Mouse (Mus musculus) MEL (cell line): ENCODE measurements around the gene Usp49. TPM values are rescaled to one million over a fixed set of nuclear protein-coding genes. Genes with fewer than 3 reads are reported as not detected.

Experiments
- DNase-seq: peaks from one replicate; pipeline ENCODE4 v3.0.0; 2011; ENCODE audit warnings: low read depth, low spot score
- H3K27ac ChIP-seq: 2 replicates; pipeline ENCODE4 v1.5.1; 2012; ENCODE audit warnings: low read depth, mild to moderate bottlenecking, control low read depth, low read length, moderate library complexity; ENCODE audit not compliant: control insufficient read depth
- H3K27me3 ChIP-seq, 2 experiments: fragments of 150-350 bp in 1 of 2; sonication (generic) in 1 of 2; 2 replicates each; pipeline ENCODE4 v1.6.1; 2012; ENCODE audit warnings: low read length in 2 of 2, mild to moderate bottlenecking in 2 of 2, improper control_type of control experiment in 1 of 2, moderate library complexity in 1 of 2; ENCODE audit not compliant: insufficient read depth in 2 of 2, control insufficient read depth in 1 of 2
- H3K36me3 ChIP-seq, 2 experiments: 2 replicates each; pipeline ENCODE4 v1.6.1; 2012 to 2014; ENCODE audit warnings: low read length in 2 of 2, improper control_type of control experiment in 1 of 2, inconsistent platforms in 1 of 2, mild to moderate bottlenecking in 1 of 2; ENCODE audit not compliant: insufficient read depth in 2 of 2, control insufficient read depth in 1 of 2
- H3K4me1 ChIP-seq, 2 experiments: fragments of 150-350 bp in 1 of 2; sonication (generic) in 1 of 2; 2 replicates each; pipeline ENCODE4 v1.6.1; 2012; ENCODE audit warnings: low read length in 2 of 2, improper control_type of control experiment in 1 of 2, mild to moderate bottlenecking in 1 of 2; ENCODE audit not compliant: insufficient read depth in 2 of 2, control insufficient read depth in 1 of 2
- H3K4me3 ChIP-seq, 2 experiments: fragments of 150-350 bp in 1 of 2; sonication (generic) in 1 of 2; 2 replicates each; pipeline ENCODE4 v1.5.1; 2012; ENCODE audit warnings: low read depth in 2 of 2, low read length in 2 of 2, mild to moderate bottlenecking in 2 of 2, moderate library complexity in 2 of 2, control low read depth in 1 of 2, improper control_type of control experiment in 1 of 2; ENCODE audit not compliant: control insufficient read depth in 1 of 2, insufficient read depth in 1 of 2
- H3K79me2 ChIP-seq: 2 replicates; pipeline ENCODE4 v1.6.1; 2012; ENCODE audit warnings: mild to moderate bottlenecking, low read length, moderate library complexity; ENCODE audit not compliant: control insufficient read depth, poor library complexity, insufficient read depth
- H3K9ac ChIP-seq: 2 replicates; pipeline ENCODE4 v1.6.1; 2012; ENCODE audit warnings: low read depth, mild to moderate bottlenecking, control low read depth, low read length, moderate library complexity; ENCODE audit not compliant: control insufficient read depth, poor library complexity, severe bottlenecking
- H3K9me3 ChIP-seq: fragments of 150-350 bp; sonication (generic); replicated peaks from 2 replicates; pipeline ENCODE4 v1.6.1; 2012; ENCODE audit warnings: mild to moderate bottlenecking, low read length, improper control_type of control experiment, moderate library complexity; ENCODE audit not compliant: insufficient read depth
- BHLHE40 ChIP-seq: IDR thresholded peaks from 2 replicates; pipeline ENCODE4 v1.6.1; 2012; ENCODE audit warnings: low read depth, mild to moderate bottlenecking, inconsistent platforms, low read length, improper control_type of control experiment, borderline replicate concordance
- CHD2 ChIP-seq: IDR thresholded peaks from 2 replicates; pipeline ENCODE4 v1.6.1; 2011; ENCODE audit warnings: low read length, improper control_type of control experiment
- CTCF ChIP-seq, 3 experiments: IDR thresholded peaks in 2 of 3; conservative IDR thresholded peaks in 1 of 3; 2 replicates each; pipeline ENCODE4 v1.5.1; 2011 to 2012; ENCODE audit warnings: low read length in 3 of 3, low read depth in 2 of 3, mild to moderate bottlenecking in 2 of 3, improper control_type of control experiment in 1 of 3, inconsistent platforms in 1 of 3, mixed read lengths in 1 of 3, moderate library complexity in 1 of 3; ENCODE audit not compliant: control insufficient read depth in 1 of 3, insufficient read depth in 1 of 3, poor library complexity in 1 of 3, severe bottlenecking in 1 of 3
- E2F4 ChIP-seq: IDR thresholded peaks from 2 replicates; pipeline ENCODE4 v1.6.1; 2011; ENCODE audit warnings: low read depth, low read length, improper control_type of control experiment, borderline replicate concordance
- EP300 ChIP-seq, 2 experiments: IDR thresholded peaks; 2 replicates each; pipeline ENCODE4 v1.6.1; 2011; ENCODE audit warnings: improper control_type of control experiment in 2 of 2, low read length in 2 of 2, low read depth in 1 of 2, mild to moderate bottlenecking in 1 of 2
- ETS1 ChIP-seq: IDR thresholded peaks from 2 replicates; pipeline ENCODE4 v1.6.1; 2012; ENCODE audit warnings: low read depth, mild to moderate bottlenecking, inconsistent platforms, low read length, improper control_type of control experiment, moderate library complexity
- HCFC1 ChIP-seq: IDR thresholded peaks from 2 replicates; pipeline ENCODE4 v1.6.1; 2012; ENCODE audit warnings: low read depth, mild to moderate bottlenecking, inconsistent platforms, low read length, improper control_type of control experiment, moderate library complexity
- JUND ChIP-seq: IDR thresholded peaks from 2 replicates; pipeline ENCODE4 v1.6.1; 2011; ENCODE audit warnings: low read depth, mild to moderate bottlenecking, improper control_type of control experiment, low read length
- KAT2A ChIP-seq: conservative IDR thresholded peaks from 2 replicates; pipeline ENCODE4 v1.6.1; 2012; ENCODE audit warnings: low read depth, low read length, improper control_type of control experiment, inconsistent platforms
- MAZ ChIP-seq: IDR thresholded peaks from 2 replicates; pipeline ENCODE4 v1.6.1; 2012; ENCODE audit warnings: low read depth, mild to moderate bottlenecking, inconsistent platforms, low read length, improper control_type of control experiment
- MXI1 ChIP-seq: IDR thresholded peaks from 2 replicates; pipeline ENCODE4 v1.6.1; 2011; ENCODE audit warnings: mild to moderate bottlenecking, low read depth, low read length, improper control_type of control experiment
- MYB ChIP-seq: IDR thresholded peaks from 2 replicates; pipeline ENCODE4 v1.6.1; 2011; ENCODE audit warnings: mild to moderate bottlenecking, low read depth, low read length, improper control_type of control experiment
- MYC ChIP-seq: IDR thresholded peaks from 2 replicates; pipeline ENCODE4 v1.6.1; 2011; ENCODE audit warnings: low read depth, mild to moderate bottlenecking, low read length, improper control_type of control experiment, moderate library complexity
- NELFE ChIP-seq: IDR thresholded peaks from 2 replicates; pipeline ENCODE4 v1.6.1; 2011; ENCODE audit warnings: low read depth, low read length, improper control_type of control experiment
- NRF1 ChIP-seq: IDR thresholded peaks from 2 replicates; pipeline ENCODE4 v1.6.1; 2014; ENCODE audit warnings: low read depth, mild to moderate bottlenecking, inconsistent platforms, low read length, improper control_type of control experiment, moderate library complexity; ENCODE audit not compliant: poor library complexity, insufficient read depth, severe bottlenecking
- POLR2AphosphoS2 ChIP-seq: IDR thresholded peaks from 2 replicates; pipeline ENCODE4 v1.6.1; 2011; ENCODE audit warnings: low read length, improper control_type of control experiment
- POLR2AphosphoS5 ChIP-seq: IDR thresholded peaks from 2 replicates; pipeline ENCODE4 v1.6.1; 2012; ENCODE audit warnings: low read depth, borderline replicate concordance, mild to moderate bottlenecking, inconsistent platforms, low read length, moderate library complexity, mixed read lengths
- SIN3A ChIP-seq: IDR thresholded peaks from 2 replicates; pipeline ENCODE4 v1.6.1; 2012; ENCODE audit warnings: low read length, improper control_type of control experiment, inconsistent platforms
- TAL1 ChIP-seq: IDR thresholded peaks from 2 replicates; pipeline ENCODE4 v1.6.1; 2012; ENCODE audit warnings: mild to moderate bottlenecking, inconsistent platforms, low read length, moderate library complexity, mixed read lengths
- TBP ChIP-seq: IDR thresholded peaks from 2 replicates; pipeline ENCODE4 v1.8.0; 2011; ENCODE audit warnings: low read depth, low read length, improper control_type of control experiment
- TCF12 ChIP-seq: IDR thresholded peaks from 2 replicates; pipeline ENCODE4 v1.6.1; 2014; ENCODE audit warnings: low read depth, mild to moderate bottlenecking, inconsistent platforms, low read length, improper control_type of control experiment, moderate library complexity
- UBTF ChIP-seq: IDR thresholded peaks from 2 replicates; pipeline ENCODE4 v1.6.1; 2012; ENCODE audit warnings: low read depth, mild to moderate bottlenecking, inconsistent platforms, low read length, improper control_type of control experiment, moderate library complexity, borderline replicate concordance; ENCODE audit not compliant: insufficient read depth
- USF2 ChIP-seq, 2 experiments: IDR thresholded peaks; 2 replicates each; pipeline ENCODE4 v1.6.1; 2011 to 2012; ENCODE audit warnings: improper control_type of control experiment in 2 of 2, low read length in 2 of 2, borderline replicate concordance in 1 of 2, inconsistent platforms in 1 of 2, low read depth in 1 of 2, mild to moderate bottlenecking in 1 of 2; ENCODE audit not compliant: insufficient read depth in 1 of 2
- ZC3H11A ChIP-seq: IDR thresholded peaks from 2 replicates; pipeline ENCODE4 v1.6.1; 2012; ENCODE audit warnings: low read depth, mild to moderate bottlenecking, inconsistent platforms, low read length, improper control_type of control experiment
- polyA plus RNA-seq, 2 experiments: library from polyadenylated mRNA; stranded (reverse) in 1 of 2; unstranded in 1 of 2; fragments of >175 nt in 1 of 2; fragments of >200 nt in 1 of 2; gene quantifications; 2 replicates each; pipeline versions ENCODE4 v1.2.1 to v1.2.4; 2012; ENCODE audit warnings: low replicate concordance in 2 of 2, low read depth in 1 of 2; ENCODE audit not compliant: insufficient read length in 2 of 2, insufficient read depth in 1 of 2, missing spikeins in 1 of 2
- total RNA-seq: library from RNA; depleted of rRNA; stranded (reverse); fragments of 300-350 nt; gene quantifications from 2 replicates; pipeline ENCODE4 v1.2.3, GENCODE M21; 2012

Gene Usp49
- total and polyA plus RNA-seq, 3 experiments = 5.2 to 16.1 TPM; not detected in 1

GRCm38 (mm10) chr17:47687409-47688343 is 57.2 kb downstream of the Usp49 start (continued):
- TF ChIP-seq CHD2 = no peak
- peak; percentile 64 for TF ChIP-seq MYC
- 0 out of 4 replicates have a peak, but pooled peaks of 1 of the 2 experiments have one; percentile 27 for TF ChIP-seq USF2 (IDR thresholded peaks at IDR 0.05; ENCODE audit: borderline replicate concordance in 1 of 2, insufficient read depth in 1 of 2, low read depth in 1 of 2, low read length in 2 of 2)
- no peak for TF ChIP-seq E2F4

- Histone ChIP-seq H3K27ac (peak within 1 kb of the TSS; percentile 81), H3K4me1 (peaks cover 0 to 5% of the 10 kb centered on the region in 2 experiments; a peak in 1 of 4 replicates), H3K9ac (peak within 1 kb of the TSS; percentile 88), H3K79me2 (peaks cover 15% of the 10 kb centered on the region), H3K27me3 (no peaks in the 10 kb centered on the region), H3K9me3 (no peaks in the 10 kb centered on the region), H3K36me3 (peaks cover 4% of the 10 kb centered on the region in 2 experiments), H3K4me3 (peak within 1 kb of the TSS; percentile 88 to 89)
- TF ChIP-seq ZC3H11A (no peak), EP300 (IDR thresholded peaks at IDR 0.05; ENCODE audit: low read depth in 1 of 2, low read length in 2 of 2) (0 out of 4 replicates have a peak, but pooled peaks of 1 of the 2 experiments have one; percentile 1), CTCF (IDR thresholded peaks at IDR 0.05 in 2 of 3, conservative IDR thresholded peaks at IDR 0.05 in 1 of 3; ENCODE audit: control insufficient read depth in 1 of 3, insufficient read depth in 1 of 3, low read depth in 2 of 3, low read length in 3 of 3, poor library complexity in 1 of 3, severe bottlenecking in 1 of 3) (no peak), SIN3A (no peak), CHD2 (no peak), KAT2A (no peak)
- DNase-seq = no peak
Measured at GRCm38 (mm10) chr17:47688344-47688607, 57.8 kb downstream of the Usp49 start, which contains the start of gene Tomm6. Tomm6 (minus strand) TSS chr17:47688386.

DNA sequence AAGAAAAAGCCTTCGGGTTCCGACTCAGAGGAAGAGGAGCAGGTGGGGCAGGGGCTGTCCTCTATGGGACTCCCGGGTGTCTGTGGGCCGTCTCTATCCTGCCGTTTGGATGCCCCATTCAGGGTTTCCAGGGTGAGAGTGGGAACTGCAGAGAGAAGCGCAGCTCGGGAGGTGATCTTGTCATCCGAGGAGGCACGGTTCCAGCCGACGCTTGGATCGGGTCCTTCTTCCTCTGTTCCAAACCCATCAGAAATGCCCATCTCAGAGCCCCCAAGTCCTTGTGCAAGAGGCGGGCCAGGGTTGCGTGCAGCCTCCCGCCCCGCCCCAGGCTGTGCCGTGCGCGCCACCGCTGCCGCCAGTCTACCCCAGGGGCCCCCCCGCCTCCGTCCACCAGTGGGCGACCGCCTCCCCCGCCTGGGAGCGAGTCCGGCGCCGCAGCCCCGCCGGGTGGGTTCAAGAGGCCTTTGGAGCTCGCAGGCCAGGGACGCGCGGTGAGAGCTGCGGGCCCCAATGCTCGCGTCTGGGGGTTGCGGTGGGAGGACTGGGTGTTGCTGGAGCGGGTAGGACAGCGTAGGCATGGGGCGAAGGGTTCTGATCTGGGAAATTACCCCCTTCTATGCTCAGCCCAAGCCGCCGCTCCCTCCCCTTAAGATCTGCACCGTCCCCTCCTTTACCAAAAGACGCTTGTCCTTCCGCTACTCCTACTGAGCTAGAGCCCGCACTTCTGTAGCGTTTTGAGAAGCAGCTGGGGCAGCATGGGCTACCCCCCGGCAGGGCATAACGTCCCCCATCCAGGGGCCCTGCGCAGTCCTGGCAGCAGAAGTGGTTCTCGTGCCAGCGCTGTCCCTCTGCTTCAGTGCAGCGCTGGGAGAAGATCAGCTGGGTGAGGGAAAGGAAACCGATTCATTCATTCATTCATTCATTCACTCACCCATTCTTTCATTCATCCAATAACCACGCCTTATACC is 58.4 kb downstream of the Usp49 start, which contains the start of gene Frs3:
TSS of gene Frs3 (plus strand) at position 423 of the 968 bp plus-strand sequence.
- DNase-seq = peak; percentile 84
- H3K9ac ChIP-seq = peak within 1 kb of the TSS; percentile 88
- peaks cover 4% of the 10 kb centered on the region in 2 experiments for H3K36me3 ChIP-seq
- no peaks in the 10 kb centered on the region for H3K9me3 ChIP-seq
- no peaks in the 10 kb centered on the region for H3K27me3 ChIP-seq
- peaks cover 15% of the 10 kb centered on the region for H3K79me2 ChIP-seq
- H3K27ac ChIP-seq = peak within 1 kb of the TSS; percentile 81
- peaks cover 0 to 5% of the 10 kb centered on the region in 2 experiments; a peak in 1 of 4 replicates for H3K4me1 ChIP-seq
- peak within 1 kb of the TSS; percentile 88 to 89 for H3K4me3 ChIP-seq
- TF ChIP-seq HCFC1 (no peak), NELFE (peak; percentile 49; the same call in 1 of the 2 replicates), MAZ (peak; percentile 88), MYB (no peak), MXI1 (no peak; the same call in 1 of the 2 replicates), ETS1 (no peak; the same call in 1 of the 2 replicates), POLR2AphosphoS5 (no peak), JUND (no peak), NRF1 (0 out of 2 replicates have a peak, but pooled peaks have one; percentile 6), TAL1 (no peak), TCF12 (peak; percentile 50), POLR2AphosphoS2 (no peak), BHLHE40 (no peak), UBTF (0 out of 2 replicates have a peak, but pooled peaks have one; percentile 22), TBP (no peak)
